Mouse (Mus musculus) splenic B cell, adult 2 months (primary cell): ENCODE measurements around the gene Adipoq.
A peak's percentile ranks its signal among the peaks of the same experiment; 100 is the strongest.

Experiments used
- DNase-seq: peaks from one replicate; pipeline ENCODE4 v3.0.0-alpha.2; 2011; ENCODE audit warnings: low read depth, low spot score
- H3K27me3 ChIP-seq: 2 replicates; pipeline ENCODE4 v1.6.1; 2012; ENCODE audit warnings: mild to moderate bottlenecking, low read length, moderate library complexity, mixed read lengths; ENCODE audit not compliant: control insufficient read depth, poor library complexity, insufficient read depth, severe bottlenecking
- H3K36me3 ChIP-seq: 2 replicates; pipeline ENCODE4 v1.6.1; 2012; ENCODE audit warnings: mild to moderate bottlenecking, low read length, moderate library complexity, mixed read lengths; ENCODE audit not compliant: control insufficient read depth, poor library complexity, insufficient read depth, severe bottlenecking

The Adipoq gene

DNA sequence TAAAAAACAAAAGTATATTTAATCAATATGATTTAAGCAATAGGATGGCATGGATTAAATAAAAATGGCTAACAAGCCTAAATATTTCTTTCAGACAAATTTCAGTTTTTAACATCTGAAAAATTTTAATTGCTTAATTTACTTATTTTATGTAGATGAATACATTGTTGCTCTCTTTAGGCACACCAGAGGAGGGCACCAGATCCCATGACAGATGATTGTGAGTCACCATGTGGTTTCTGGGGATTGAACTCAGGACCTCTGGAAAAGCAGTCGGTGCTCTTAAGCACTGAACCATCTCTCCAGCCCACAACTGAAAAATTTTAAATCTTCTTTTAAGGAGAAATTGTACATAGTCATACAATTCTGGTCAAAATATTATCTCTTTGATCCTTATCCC lies 43.3 kb downstream of the Adipoq start:
- no peaks in the 10 kb centered on the region for H3K36me3 ChIP-seq
- H3K27me3 ChIP-seq, result no peaks in the 10 kb centered on the region
- no peak for DNase-seq

DNA sequence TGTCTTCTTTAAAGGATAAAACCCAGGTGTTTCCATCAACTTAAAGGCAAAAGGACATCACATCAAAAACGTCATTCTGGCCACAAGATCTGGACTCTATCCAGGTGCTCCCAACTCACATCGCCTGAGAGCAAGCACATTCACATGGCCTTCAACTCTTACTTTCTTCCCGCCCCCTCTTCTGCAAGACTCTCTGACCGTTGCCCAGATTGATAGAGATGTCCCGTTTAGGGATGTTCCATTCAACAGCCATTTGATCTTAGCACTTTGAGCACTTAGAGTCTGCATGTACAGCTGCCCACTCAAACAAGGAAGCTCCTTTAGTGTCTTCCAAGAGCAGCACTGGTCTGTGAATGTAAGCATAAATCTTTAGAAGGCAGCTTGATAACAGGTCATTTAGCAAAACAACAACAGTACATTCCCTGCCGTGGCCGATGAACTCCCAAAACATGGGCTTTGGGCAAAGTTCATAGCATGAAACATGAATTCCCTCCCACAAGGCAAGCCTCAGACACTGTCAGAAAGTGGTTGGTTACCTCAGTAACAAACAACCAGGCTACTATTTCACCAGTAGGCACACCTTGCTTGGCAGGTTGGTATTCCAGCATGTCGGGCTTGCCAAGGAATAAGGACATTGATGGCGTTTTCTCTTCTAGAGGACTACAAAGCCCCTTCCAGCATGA lies 45.4 kb downstream of the Adipoq start:
- DNase-seq, result no peak
- Histone ChIP-seq H3K27me3 (no peaks in the 10 kb centered on the region), H3K36me3 (no peaks in the 10 kb centered on the region)

DNA sequence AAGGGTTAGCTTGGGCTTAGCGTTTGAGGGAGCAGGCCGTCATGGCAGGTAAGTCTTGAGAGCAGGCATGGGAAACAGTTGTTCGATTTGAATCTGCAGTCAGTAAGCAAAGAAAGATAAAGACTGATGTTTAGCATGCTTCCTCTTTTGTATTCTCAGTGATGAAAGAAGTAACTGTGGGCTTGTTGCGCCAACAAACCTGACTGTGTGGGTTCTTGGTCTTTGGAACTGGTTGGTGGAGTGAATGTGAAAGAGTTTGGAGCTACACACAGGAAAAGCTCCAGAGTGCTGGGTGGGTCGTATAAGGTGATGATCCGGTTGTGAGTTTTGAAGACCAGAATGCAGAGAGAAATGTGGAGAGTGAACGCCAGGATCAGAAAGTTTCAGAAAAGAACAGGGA lies 49.3 kb downstream of the Adipoq start:
- peak; percentile 20 for DNase-seq
- H3K36me3 ChIP-seq, result no peaks in the 10 kb centered on the region
- no peaks in the 10 kb centered on the region for H3K27me3 ChIP-seq

DNA sequence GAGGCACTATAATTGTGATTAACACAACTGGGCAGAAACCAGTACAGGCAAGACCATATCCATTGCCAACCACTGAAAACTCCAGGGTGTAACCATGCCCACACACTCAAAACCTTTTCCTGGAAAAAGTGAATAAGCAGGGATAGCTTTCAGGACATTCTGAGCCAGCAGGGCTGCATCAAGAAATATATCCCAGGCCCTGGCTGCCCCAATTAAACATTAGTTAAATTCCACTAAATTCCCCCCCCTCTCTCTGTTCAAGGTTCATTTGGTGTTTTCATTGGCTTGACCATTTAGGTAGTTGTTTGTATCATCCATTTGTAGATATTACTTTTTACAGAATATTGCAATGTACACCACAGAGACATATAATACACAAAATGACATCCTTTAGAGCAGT lies 50.0 kb downstream of the Adipoq start:
- no peaks in the 10 kb centered on the region for H3K36me3 ChIP-seq
- no peak for DNase-seq
- H3K27me3 ChIP-seq, result no peaks in the 10 kb centered on the region

DNA sequence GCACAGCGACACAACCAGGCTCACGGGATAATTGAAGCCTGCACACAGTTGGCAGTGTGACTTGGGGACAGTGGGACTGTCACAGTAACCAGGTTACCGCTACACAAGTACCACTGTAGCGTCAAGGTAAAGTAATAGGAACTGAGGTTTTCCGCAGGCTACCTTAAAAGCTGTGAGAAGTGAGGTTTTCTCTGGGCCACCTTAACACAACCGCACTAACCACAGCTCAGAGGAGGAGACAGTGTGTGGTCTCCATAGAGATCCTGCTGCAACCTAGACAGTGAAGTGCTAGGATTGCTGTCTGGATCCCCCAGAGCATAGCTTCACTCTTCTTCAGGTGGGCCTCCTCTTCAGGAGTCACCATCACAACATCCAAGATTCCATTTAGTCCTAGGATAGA lies 50.5 kb downstream of the Adipoq start:
- no peaks in the 10 kb centered on the region for H3K27me3 ChIP-seq
- no peak for DNase-seq
- H3K36me3 ChIP-seq, result no peaks in the 10 kb centered on the region

DNA sequence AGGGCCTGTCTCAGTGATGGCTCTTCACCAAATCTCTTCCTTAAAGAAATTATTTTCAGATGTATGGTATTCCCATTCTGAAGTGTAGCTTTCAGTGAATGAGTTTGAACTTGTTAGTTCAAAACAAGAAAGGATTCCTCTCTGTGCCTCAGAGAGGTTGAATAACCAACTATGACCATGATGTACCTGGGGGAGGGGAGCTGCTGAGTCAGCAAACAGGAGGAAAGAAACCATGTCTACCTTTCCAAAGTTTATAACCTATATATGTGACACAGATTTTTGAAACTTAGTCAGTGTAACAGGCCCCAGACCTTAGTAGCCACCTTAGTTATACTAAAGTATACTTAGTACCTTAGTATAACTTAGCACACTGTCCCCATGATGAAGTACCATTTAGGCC lies 55.2 kb downstream of the Adipoq start:
- DNase-seq, result no peak
- no peaks in the 10 kb centered on the region for H3K27me3 ChIP-seq
- no peaks in the 10 kb centered on the region for H3K36me3 ChIP-seq
